Mouse (Mus musculus): Measurements from ENCODE around the gene Chit1. TPM values are rescaled to one million over a fixed set of nuclear protein-coding genes. Genes with fewer than 3 reads are reported as not detected.

The Chit1 gene
- polyA plus RNA-seq, 1 experiment from 2014 or later = not detected

DNA sequence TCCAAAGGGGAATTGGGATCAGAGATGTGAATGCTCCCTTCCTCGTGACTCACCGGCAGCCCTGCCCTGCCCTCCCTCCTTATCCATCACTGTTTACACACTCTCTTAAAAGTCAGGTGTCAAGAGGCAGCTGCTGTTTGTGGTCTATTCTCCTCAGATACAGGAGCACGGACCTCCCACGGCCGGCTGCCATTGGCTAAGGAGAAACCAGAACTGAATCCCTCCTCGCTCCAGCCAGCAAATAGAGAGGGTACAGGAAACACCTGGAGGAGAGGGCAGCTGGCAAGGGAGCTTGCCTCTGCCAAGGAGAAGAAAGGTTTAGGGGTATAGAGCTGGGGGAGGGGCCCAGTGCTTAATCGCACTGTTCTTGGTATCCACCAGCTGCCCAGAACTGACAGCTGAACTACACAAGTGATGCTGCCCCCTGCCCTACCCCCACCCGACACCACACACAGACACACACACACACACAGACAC is 43.9 kb upstream of the Chit1 start:
- Histone ChIP-seq H3K27ac (ENCODE audit: low read depth, low read length) (peak overlapping the region; percentile 36), H3K4me3 (ENCODE audit: low read depth, low read length) (no peak overlapping the region), H3K9me3 (ENCODE audit: control insufficient read depth, low read length) (no peaks in the 10 kb centered on the region), H3K27me3 (ENCODE audit: control insufficient read depth, insufficient read depth, low read length) (no peaks in the 10 kb centered on the region), H3K4me1 (replicated peaks; ENCODE audit: control insufficient read depth, insufficient read depth, low read length) (peaks cover 37% of the 10 kb centered on the region), H3K36me3 (ENCODE audit: control insufficient read depth, insufficient read depth, low read length) (no peaks in the 10 kb centered on the region), H3K9ac (ENCODE audit: low read depth, low read length) (no peak overlapping the region), H3K4me2 (replicated peaks; ENCODE audit: low read depth, low read length) (no peak overlapping the region)
- 10% methylated on average over 8 of the region's 8 CpGs for WGBS
- ATAC-seq (ENCODE audit: low FRiP score) = no peak
- peak; percentile 51 for DNase-seq (ENCODE audit: low spot score)

GRCm38 (mm10) chr1:134070099-134070669 is 40.9 kb upstream of the Chit1 start:
- no peak overlapping the region for H3K4me2 ChIP-seq (replicated peaks; ENCODE audit: low read depth, low read length)
- no peak overlapping the region for H3K9ac ChIP-seq (ENCODE audit: low read depth, low read length)
- no peaks in the 10 kb centered on the region for H3K9me3 ChIP-seq (ENCODE audit: control insufficient read depth, low read length)
- peak overlapping the region; percentile 84 for H3K27ac ChIP-seq (ENCODE audit: low read depth, low read length)
- ATAC-seq (ENCODE audit: low FRiP score) (no peak), DNase-seq (ENCODE audit: low spot score) (no peak)
- no peak overlapping the region for H3K4me3 ChIP-seq (ENCODE audit: low read depth, low read length)
- H3K4me1 ChIP-seq (replicated peaks; ENCODE audit: control insufficient read depth, insufficient read depth, low read length) = peaks cover 22% of the 10 kb centered on the region
- 0 out of 2 replicates have a peak, but pooled peaks cover 2% of the 10 kb centered on the region for H3K36me3 ChIP-seq (ENCODE audit: control insufficient read depth, insufficient read depth, low read length)
- no peaks in the 10 kb centered on the region for H3K27me3 ChIP-seq (ENCODE audit: control insufficient read depth, insufficient read depth, low read length)
- WGBS = 52% methylated on average over 8 of the region's 8 CpGs

DNA sequence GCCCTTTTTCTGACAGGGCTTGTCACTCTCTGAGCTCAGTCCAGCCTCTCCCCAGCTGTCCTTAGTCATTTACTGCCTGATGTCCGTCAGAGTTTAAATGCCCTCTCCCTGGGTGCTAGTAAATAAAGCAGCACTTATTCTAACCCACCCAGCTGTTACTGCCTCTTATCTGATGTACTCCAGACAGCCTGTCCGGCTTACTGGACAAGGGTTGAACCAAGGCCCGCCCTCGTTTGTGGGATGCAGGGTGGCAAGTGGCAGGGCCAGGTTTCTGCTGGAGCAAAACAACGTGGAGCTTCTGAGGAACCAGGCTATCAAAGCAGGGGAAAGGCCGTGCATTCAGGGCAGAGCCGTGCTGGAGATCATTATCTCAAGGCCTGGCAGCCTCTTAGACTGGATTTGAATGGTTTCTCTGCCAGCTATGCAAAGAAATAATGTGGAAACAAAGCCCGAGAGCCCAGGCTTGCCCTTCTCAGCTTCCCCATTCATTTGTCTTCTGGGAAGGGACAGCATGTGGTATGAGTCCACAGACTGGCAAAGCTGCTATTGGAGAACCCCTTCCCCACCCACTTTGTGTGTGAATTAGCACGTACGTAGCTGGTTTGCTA is 39.5 kb upstream of the Chit1 start:
- DNase-seq (ENCODE audit: low spot score) = no peak
- Histone ChIP-seq H3K9ac (ENCODE audit: low read depth, low read length) (0 out of 2 replicates have a peak overlapping the region, but pooled peaks have one; percentile 38), H3K4me1 (replicated peaks; ENCODE audit: control insufficient read depth, insufficient read depth, low read length) (peaks cover 19% of the 10 kb centered on the region), H3K4me3 (ENCODE audit: low read depth, low read length) (no peak overlapping the region), H3K9me3 (ENCODE audit: control insufficient read depth, low read length) (no peaks in the 10 kb centered on the region), H3K27me3 (ENCODE audit: control insufficient read depth, insufficient read depth, low read length) (no peaks in the 10 kb centered on the region), H3K27ac (ENCODE audit: low read depth, low read length) (peak overlapping the region; percentile 84), H3K36me3 (ENCODE audit: control insufficient read depth, insufficient read depth, low read length) (0 out of 2 replicates have a peak, but pooled peaks cover 5% of the 10 kb centered on the region), H3K4me2 (replicated peaks; ENCODE audit: low read depth, low read length) (no peak overlapping the region)
- WGBS = 31% methylated on average over 10 of the region's 10 CpGs
- ATAC-seq (ENCODE audit: low FRiP score) = peak; percentile 30

GRCm38 (mm10) chr1:134073061-134073564 is 37.9 kb upstream of the Chit1 start:
- no peak overlapping the region for H3K9ac ChIP-seq (ENCODE audit: low read depth, low read length)
- 78% methylated on average over 6 of the region's 6 CpGs for WGBS
- H3K9me3 ChIP-seq (ENCODE audit: control insufficient read depth, low read length) = no peaks in the 10 kb centered on the region
- H3K4me1 ChIP-seq (replicated peaks; ENCODE audit: control insufficient read depth, insufficient read depth, low read length) = peaks cover 11% of the 10 kb centered on the region
- H3K27me3 ChIP-seq (ENCODE audit: control insufficient read depth, insufficient read depth, low read length) = no peaks in the 10 kb centered on the region
- DNase-seq (ENCODE audit: low spot score) (no peak), ATAC-seq (ENCODE audit: low FRiP score) (no peak)
- no peak overlapping the region for H3K4me3 ChIP-seq (ENCODE audit: low read depth, low read length)
- H3K27ac ChIP-seq (ENCODE audit: low read depth, low read length) = no peak overlapping the region
- H3K36me3 ChIP-seq (ENCODE audit: control insufficient read depth, insufficient read depth, low read length) = 0 out of 2 replicates have a peak, but pooled peaks cover 5% of the 10 kb centered on the region
- no peak overlapping the region for H3K4me2 ChIP-seq (replicated peaks; ENCODE audit: low read depth, low read length)

DNA sequence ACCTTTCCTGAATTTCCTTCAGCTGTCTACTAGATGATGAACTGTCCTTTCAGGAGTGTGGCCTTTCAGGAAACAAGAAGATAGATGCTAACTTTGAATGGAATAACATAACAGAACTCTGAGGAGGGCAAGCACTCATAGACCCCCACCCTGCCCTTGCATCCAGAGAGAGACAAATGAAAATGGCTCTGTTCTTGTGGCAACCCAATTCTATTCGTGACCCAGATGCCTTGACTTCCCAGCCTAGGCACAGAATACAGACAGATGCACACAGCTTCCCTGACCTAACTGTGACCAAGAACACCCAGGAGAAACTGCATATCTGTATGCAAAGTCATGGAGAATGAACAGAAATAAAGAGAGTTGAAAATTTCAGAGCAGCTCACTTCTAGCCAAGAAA is 37.4 kb upstream of the Chit1 start:
- H3K9me3 ChIP-seq (ENCODE audit: control insufficient read depth, low read length) = no peaks in the 10 kb centered on the region
- WGBS = 76% methylated on average over 1 of the region's 1 CpGs
- no peaks in the 10 kb centered on the region for H3K27me3 ChIP-seq (ENCODE audit: control insufficient read depth, insufficient read depth, low read length)
- H3K9ac ChIP-seq (ENCODE audit: low read depth, low read length) = no peak overlapping the region
- no peak overlapping the region for H3K4me2 ChIP-seq (replicated peaks; ENCODE audit: low read depth, low read length)
- H3K4me1 ChIP-seq (replicated peaks; ENCODE audit: control insufficient read depth, insufficient read depth, low read length) = peaks cover 11% of the 10 kb centered on the region
- H3K36me3 ChIP-seq (ENCODE audit: control insufficient read depth, insufficient read depth, low read length) = 0 out of 2 replicates have a peak, but pooled peaks cover 5% of the 10 kb centered on the region
- H3K4me3 ChIP-seq (ENCODE audit: low read depth, low read length) = no peak overlapping the region
- peak overlapping the region; percentile 62; the same call in 1 of the 2 replicates for H3K27ac ChIP-seq (ENCODE audit: low read depth, low read length)
- ATAC-seq (ENCODE audit: low FRiP score) = no peak
- no peak for DNase-seq (ENCODE audit: low spot score)

DNA sequence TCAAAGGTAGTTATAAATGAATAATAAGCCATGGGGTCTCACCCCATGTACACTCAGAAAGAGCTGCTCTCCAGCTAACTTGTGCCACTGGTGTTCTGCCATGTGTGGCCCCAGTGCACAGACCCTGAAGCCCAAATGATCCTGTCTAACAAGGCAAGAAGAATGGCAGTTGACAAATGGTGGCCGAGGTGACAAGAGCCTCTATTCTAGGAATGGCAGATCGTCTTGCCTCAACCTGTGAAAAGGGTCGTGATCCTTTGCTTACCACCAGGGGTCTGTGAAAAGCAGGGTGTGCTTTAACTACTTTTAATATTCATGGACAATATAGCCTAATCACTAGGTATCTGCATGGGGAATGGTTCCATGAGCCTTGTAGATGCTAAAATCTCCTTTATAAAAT is 36.9 kb upstream of the Chit1 start:
- H3K27ac ChIP-seq (ENCODE audit: low read depth, low read length) = peak overlapping the region; percentile 62
- 0 out of 2 replicates have a peak, but pooled peaks cover 5% of the 10 kb centered on the region for H3K36me3 ChIP-seq (ENCODE audit: control insufficient read depth, insufficient read depth, low read length)
- ATAC-seq (ENCODE audit: low FRiP score) = no peak
- H3K9me3 ChIP-seq (ENCODE audit: control insufficient read depth, low read length) = no peaks in the 10 kb centered on the region
- H3K4me2 ChIP-seq (replicated peaks; ENCODE audit: low read depth, low read length) = no peak overlapping the region
- H3K27me3 ChIP-seq (ENCODE audit: control insufficient read depth, insufficient read depth, low read length) = no peaks in the 10 kb centered on the region
- no peak overlapping the region for H3K4me3 ChIP-seq (ENCODE audit: low read depth, low read length)
- no peak for DNase-seq (ENCODE audit: low spot score)
- H3K4me1 ChIP-seq (replicated peaks; ENCODE audit: control insufficient read depth, insufficient read depth, low read length) = peaks cover 11% of the 10 kb centered on the region
- 40% methylated on average over 3 of the region's 3 CpGs for WGBS
- no peak overlapping the region for H3K9ac ChIP-seq (ENCODE audit: low read depth, low read length)

- Histone ChIP-seq H3K9me3 (ENCODE audit: control insufficient read depth, low read length) (no peaks in the 10 kb centered on the region), H3K27ac (ENCODE audit: low read depth, low read length) (no peak overlapping the region), H3K36me3 (ENCODE audit: control insufficient read depth, insufficient read depth, low read length) (0 out of 2 replicates have a peak, but pooled peaks cover 5% of the 10 kb centered on the region), H3K4me3 (ENCODE audit: low read depth, low read length) (no peak overlapping the region), H3K4me1 (replicated peaks; ENCODE audit: control insufficient read depth, insufficient read depth, low read length) (peaks cover 9% of the 10 kb centered on the region), H3K27me3 (ENCODE audit: control insufficient read depth, insufficient read depth, low read length) (no peaks in the 10 kb centered on the region), H3K9ac (ENCODE audit: low read depth, low read length) (no peak overlapping the region), H3K4me2 (replicated peaks; ENCODE audit: low read depth, low read length) (no peak overlapping the region)
- ATAC-seq (ENCODE audit: low FRiP score) = no peak
- no peak for DNase-seq (ENCODE audit: low spot score)
- 81% methylated on average over 10 of the region's 10 CpGs for WGBS
These were observed 36.4 kb upstream of the Chit1 start for GRCm38 (mm10) chr1:134074606-134075005.

DNA sequence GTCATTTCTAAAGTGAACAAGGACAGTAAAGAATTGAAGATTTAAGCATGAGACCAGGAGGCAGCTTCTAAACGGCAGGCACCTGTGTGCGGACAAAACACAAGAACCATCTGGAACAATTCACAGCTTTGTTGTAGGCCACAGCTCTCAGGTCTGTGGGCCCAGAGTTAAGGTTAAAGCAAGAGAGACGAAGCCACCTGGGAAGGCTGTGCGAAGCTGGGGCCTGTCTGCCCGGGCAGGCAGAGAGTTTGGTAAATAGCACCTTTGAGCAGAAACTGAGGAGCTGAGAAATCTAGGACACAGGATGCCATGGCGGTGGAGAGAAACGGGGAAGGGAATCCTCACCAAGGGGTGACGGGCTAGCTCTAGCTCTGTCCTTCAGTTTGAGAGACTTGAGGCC is 35.5 kb upstream of the Chit1 start:
- Histone ChIP-seq H3K9ac (ENCODE audit: low read depth, low read length) (peak overlapping the region; percentile 91), H3K36me3 (ENCODE audit: control insufficient read depth, insufficient read depth, low read length) (0 out of 2 replicates have a peak, but pooled peaks cover 5% of the 10 kb centered on the region), H3K27me3 (ENCODE audit: control insufficient read depth, insufficient read depth, low read length) (no peaks in the 10 kb centered on the region), H3K4me3 (ENCODE audit: low read depth, low read length) (peak overlapping the region; percentile 88), H3K4me1 (replicated peaks; ENCODE audit: control insufficient read depth, insufficient read depth, low read length) (peaks cover 11% of the 10 kb centered on the region), H3K9me3 (ENCODE audit: control insufficient read depth, low read length) (no peaks in the 10 kb centered on the region), H3K27ac (ENCODE audit: low read depth, low read length) (peak overlapping the region; percentile 65), H3K4me2 (replicated peaks; ENCODE audit: low read depth, low read length) (peak overlapping the region; percentile 61)
- WGBS = 92% methylated on average over 8 of the region's 8 CpGs
- DNase-seq (ENCODE audit: low spot score) (no peak), ATAC-seq (ENCODE audit: low FRiP score) (no peak)
